26 mouse cellular contexts compared by ENCODE assay signal in genomic region chr2:51022479-51022878, GRCm38 (mm10).
A peak's percentile ranks its signal among the peaks of the same experiment; 100 is the strongest.
DNase-seq lines count a peak whose midpoint lies in the region; ATAC-seq and TF ChIP-seq lines count a peak whose summit lies in the region.
"Had no signal": no experiment of that assay in that cellular context is flagged by ENCODE, and none has a peak within 500 bp of the region (broad histone marks: within the 10 kb centered on the region; RNA-seq: fewer than 3 reads in every experiment).

No protein-coding gene starts in this region.

- WGBS in intestine, postnatal 0 days, result 53% methylated on average over 2 of the region's 2 CpGs
- 69% methylated on average over 2 of the region's 2 CpGs for WGBS in intestine, embryonic 16.5 days
- 71% methylated on average over 2 of the region's 2 CpGs for WGBS in kidney, embryonic 15.5 days

- ATAC-seq in intestine, postnatal 0 days, result peak; percentile 49; the same call in 1 of the 2 replicates
- ATAC-seq in intestine, embryonic 16.5 days, result no peak
- ATAC-seq in kidney, embryonic 15.5 days (replicated peaks; ENCODE audit: low FRiP score), result no peak
- 0 out of 2 replicates have a peak, but pooled peaks have one; percentile 35 for ATAC-seq in megakaryocyte, adult 5-6 weeks (ENCODE audit: poor library complexity, severe bottlenecking)
- ATAC-seq: CD4-positive, CD25-positive, alpha-beta regulatory T cell, adult 4 months; forebrain, embryonic 14.5 days had no signal

- H3K4me3 ChIP-seq in intestine, postnatal 0 days (ENCODE audit: low read depth, low read length), result no peak overlapping the region
- H3K4me3 ChIP-seq in intestine, embryonic 16.5 days (ENCODE audit: low read length), result no peak overlapping the region
- no peak overlapping the region for H3K4me3 ChIP-seq in kidney, embryonic 15.5 days (replicated peaks)
- H3K4me3 ChIP-seq: embryonic facial prominence, embryonic 15.5 days; erythroblast, embryonic 14.5 days; forebrain, embryonic 10.5 days; gastrocnemius, adult 2 months; heart, embryonic 13.5 days; hindbrain, embryonic 10.5 days had no signal

- peak; percentile 15 to 19 for DNase-seq in heart, adult 18-20 months
- DNase-seq in heart, postnatal 25 days (ENCODE audit: low spot score), result no peak
- DNase-seq in kidney, postnatal 36 days, result peak; percentile 18 to 19
- no peak for DNase-seq in layer of hippocampus, postnatal 25 days (ENCODE audit: extremely low spot score in 1 of 2, low spot score in 1 of 2)
- DNase-seq: adrenal gland, adult 8-10 months; adrenal gland, postnatal 36 days; B cell, adult 2 months; cerebellum, adult 11 months; cerebellum, adult 8-10 months; cerebellum, postnatal 14 days; embryo, embryonic 11 days; gastrocnemius, adult 2 months; gastrocnemius, postnatal 25 days had no signal

- intact Hi-C loops in heart, postnatal 25 days (cut with DNase I), result no loop called here

- H3K9me3 ChIP-seq in intestine, postnatal 0 days (ENCODE audit: control insufficient read depth), result no peaks in the 10 kb centered on the region
- no peaks in the 10 kb centered on the region for H3K9me3 ChIP-seq in intestine, embryonic 16.5 days (ENCODE audit: control insufficient read depth, low read length)
- H3K9me3 ChIP-seq in kidney, embryonic 15.5 days (replicated peaks), result no peaks in the 10 kb centered on the region
- H3K9me3 ChIP-seq: embryonic facial prominence, embryonic 15.5 days; forebrain, embryonic 10.5 days; heart, embryonic 13.5 days; hindbrain, embryonic 10.5 days had no signal

- H3K27ac ChIP-seq in intestine, postnatal 0 days (ENCODE audit: low read depth, low read length), result no peak overlapping the region
- H3K27ac ChIP-seq in intestine, embryonic 16.5 days (ENCODE audit: low read length), result no peak overlapping the region
- no peak overlapping the region for H3K27ac ChIP-seq in kidney, embryonic 15.5 days
- H3K27ac ChIP-seq: embryonic facial prominence, embryonic 15.5 days; forebrain, embryonic 10.5 days; gastrocnemius, adult 2 months; heart, embryonic 13.5 days; hindbrain, embryonic 10.5 days; hindbrain, embryonic 14.5 days had no signal

- no peaks in the 10 kb centered on the region for H3K27me3 ChIP-seq in intestine, postnatal 0 days (replicated peaks; ENCODE audit: control insufficient read depth, insufficient read depth, low read length)
- H3K27me3 ChIP-seq in intestine, embryonic 16.5 days (replicated peaks; ENCODE audit: control insufficient read depth, insufficient read depth, low read length), result no peaks in the 10 kb centered on the region
- no peaks in the 10 kb centered on the region for H3K27me3 ChIP-seq in kidney, embryonic 15.5 days
- H3K27me3 ChIP-seq: embryonic facial prominence, embryonic 15.5 days; heart, embryonic 13.5 days had no signal

- TF ChIP-seq CTCF in intestine, postnatal 0 days (IDR thresholded peaks at IDR 0.05; ENCODE audit: low read depth), result no peak

- no peaks in the 10 kb centered on the region for H3K36me3 ChIP-seq in intestine, postnatal 0 days (ENCODE audit: control insufficient read depth, insufficient read depth)
- no peaks in the 10 kb centered on the region for H3K36me3 ChIP-seq in intestine, embryonic 16.5 days (ENCODE audit: control insufficient read depth, insufficient read depth, low read length)
- no peaks in the 10 kb centered on the region for H3K36me3 ChIP-seq in kidney, embryonic 15.5 days
- H3K36me3 ChIP-seq: embryonic facial prominence, embryonic 15.5 days; forebrain, embryonic 10.5 days; G1E; heart, embryonic 13.5 days; hindbrain, embryonic 10.5 days had no signal

- H3K4me1 ChIP-seq in intestine, postnatal 0 days (replicated peaks; ENCODE audit: control insufficient read depth, insufficient read depth, low read length), result no peaks in the 10 kb centered on the region
- H3K4me1 ChIP-seq in intestine, embryonic 16.5 days (ENCODE audit: control insufficient read depth, insufficient read depth, low read length), result no peaks in the 10 kb centered on the region
- H3K4me1 ChIP-seq in kidney, embryonic 15.5 days, result no peaks in the 10 kb centered on the region
- H3K4me1 ChIP-seq: embryonic facial prominence, embryonic 15.5 days; heart, embryonic 13.5 days had no signal

- no peak overlapping the region for H3K9ac ChIP-seq in intestine, postnatal 0 days (ENCODE audit: low read depth, low read length)
- H3K9ac ChIP-seq in intestine, embryonic 16.5 days (ENCODE audit: low read depth, low read length), result no peak overlapping the region
- H3K9ac ChIP-seq in kidney, embryonic 15.5 days, result no peak overlapping the region
- H3K9ac ChIP-seq: embryonic facial prominence, embryonic 15.5 days; heart, embryonic 13.5 days; hindbrain, embryonic 14.5 days had no signal

- H3K4me2 ChIP-seq in intestine, postnatal 0 days (replicated peaks; ENCODE audit: low read depth), result no peak overlapping the region
- H3K4me2 ChIP-seq in intestine, embryonic 16.5 days (ENCODE audit: low read depth, low read length), result no peak overlapping the region
- H3K4me2 ChIP-seq in kidney, embryonic 15.5 days, result no peak overlapping the region
- H3K4me2 ChIP-seq: embryonic facial prominence, embryonic 15.5 days; heart, embryonic 13.5 days; hindbrain, embryonic 14.5 days had no signal

Comparison
In these comparisons a context has a peak if more than half of its experiments do, and no peak if none do; other contexts are left out.
1. DNase-seq: peak in heart, adult 18-20 months (2 of 2) and kidney, postnatal 36 days (2 of 2); none in heart, postnatal 25 days (single experiment) and layer of hippocampus, postnatal 25 days (0 of 2).
2. ATAC-seq: peak in intestine, postnatal 0 days (single experiment) and megakaryocyte, adult 5-6 weeks (single experiment); none in intestine, embryonic 16.5 days (single experiment) and kidney, embryonic 15.5 days (single experiment).